Mouse (Mus musculus) midbrain, embryonic 11.5 days (tissue): ENCODE data around the gene Sult1a1. TPM values are rescaled to one million over a fixed set of nuclear protein-coding genes. Genes with fewer than 3 reads are reported as not detected.
A peak's percentile ranks its signal among the peaks of the same experiment; 100 is the strongest.

Experiments used
- ATAC-seq: fragments of 200-750 bp; cut with Nextera tagmentation; 2 replicates; pipeline ENCODE4 v1.8.0; 2017; ENCODE audit warnings: moderate TSS enrichment, moderate library complexity; ENCODE audit not compliant: low FRiP score
- DNase-seq: peaks from one replicate; pipeline ENCODE4 v3.0.0; 2015; ENCODE audit warnings: low spot score; ENCODE audit errors: missing footprints
- H3K27ac ChIP-seq: fragments of 300-500 bp; sonication (generic); 2 replicates; pipeline ENCODE4 v1.5.1; 2014; ENCODE audit warnings: low read depth, low read length
- H3K27me3 ChIP-seq: fragments of 300-500 bp; sonication (generic); 2 replicates; pipeline ENCODE4 v1.6.1; 2014; ENCODE audit warnings: mild to moderate bottlenecking, low read length, moderate library complexity, mixed read lengths; ENCODE audit not compliant: control insufficient read depth, insufficient read depth
- H3K36me3 ChIP-seq: fragments of 300-500 bp; sonication (generic); 2 replicates; pipeline ENCODE4 v1.6.1; 2014; ENCODE audit warnings: mild to moderate bottlenecking, low read length, moderate library complexity, mixed read lengths; ENCODE audit not compliant: control insufficient read depth, insufficient read depth
- H3K4me1 ChIP-seq: fragments of 300-500 bp; sonication (generic); 2 replicates; pipeline ENCODE4 v1.6.1; 2014; ENCODE audit warnings: low read length; ENCODE audit not compliant: control insufficient read depth, insufficient read depth
- H3K4me2 ChIP-seq: fragments of 300-500 bp; sonication (generic); 2 replicates; pipeline ENCODE4 v1.6.1; 2014; ENCODE audit warnings: mild to moderate bottlenecking, moderate library complexity
- H3K4me3 ChIP-seq: fragments of 300-500 bp; sonication (generic); 2 replicates; pipeline ENCODE4 v1.5.1; 2014; ENCODE audit warnings: low read depth, low read length
- H3K9ac ChIP-seq: fragments of 300-500 bp; sonication (generic); 2 replicates; pipeline ENCODE4 v1.6.1; 2014; ENCODE audit warnings: low read length
- H3K9me3 ChIP-seq: fragments of 300-500 bp; sonication (generic); 2 replicates; pipeline ENCODE4 v1.6.1; 2016; ENCODE audit warnings: low read length; ENCODE audit not compliant: control insufficient read depth
- WGBS: fragments of 180-500 bp; shearing (Covaris S2); extraction: QIAGEN DNeasy Blood & Tissue Kit; methylation state at CpG from one replicate; pipeline ENCODE4 v1.1.7; 2014; 5-methylcytosine and 5-hydroxymethylcytosine counted together
- polyA plus RNA-seq: library from polyadenylated mRNA; unstranded; fragments of >200 nt; fragmentation: Nextera tagmentation; extraction: Ambion mirVana; gene quantifications from 2 replicates; pipeline ENCODE4 v1.2.1, GENCODE M21; 2014

Gene Sult1a1
- polyA plus RNA-seq, 1 experiment from 2014 or later: 0.10 TPM

DNA sequence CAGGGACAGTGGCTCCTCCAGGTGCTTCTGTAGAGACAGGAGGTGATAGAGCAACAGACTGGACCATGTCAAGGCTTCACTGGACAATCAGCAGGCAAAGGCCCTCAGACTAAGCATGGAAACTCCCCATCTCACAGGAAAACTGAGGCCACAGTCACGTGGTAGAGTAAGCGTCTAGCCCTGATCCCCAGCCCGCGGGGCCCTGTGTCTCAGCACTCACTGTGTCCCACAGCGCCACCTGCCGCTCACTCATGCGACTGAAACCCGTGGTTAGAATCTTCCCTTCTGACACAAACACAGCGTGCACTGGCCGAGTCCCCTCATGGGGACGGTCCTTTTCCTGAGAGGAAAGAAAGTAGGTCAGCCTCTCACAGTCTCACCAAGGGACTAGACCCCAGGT lies 24.8 kb upstream of the Sult1a1 start:
- Histone ChIP-seq H3K27ac (no peak overlapping the region), H3K9me3 (no peaks in the 10 kb centered on the region), H3K4me3 (no peak overlapping the region), H3K36me3 (no peaks in the 10 kb centered on the region), H3K27me3 (peaks cover 11% of the 10 kb centered on the region), H3K9ac (peak overlapping the region; percentile 6; the same call in 1 of the 2 replicates), H3K4me1 (peaks cover 18% of the 10 kb centered on the region), H3K4me2 (peak overlapping the region; percentile 21; the same call in 1 of the 2 replicates)
- ATAC-seq: peak; percentile 55
- WGBS: under 1% methylated on average over 11 of the region's 11 CpGs
- DNase-seq: peak; percentile 99

DNA sequence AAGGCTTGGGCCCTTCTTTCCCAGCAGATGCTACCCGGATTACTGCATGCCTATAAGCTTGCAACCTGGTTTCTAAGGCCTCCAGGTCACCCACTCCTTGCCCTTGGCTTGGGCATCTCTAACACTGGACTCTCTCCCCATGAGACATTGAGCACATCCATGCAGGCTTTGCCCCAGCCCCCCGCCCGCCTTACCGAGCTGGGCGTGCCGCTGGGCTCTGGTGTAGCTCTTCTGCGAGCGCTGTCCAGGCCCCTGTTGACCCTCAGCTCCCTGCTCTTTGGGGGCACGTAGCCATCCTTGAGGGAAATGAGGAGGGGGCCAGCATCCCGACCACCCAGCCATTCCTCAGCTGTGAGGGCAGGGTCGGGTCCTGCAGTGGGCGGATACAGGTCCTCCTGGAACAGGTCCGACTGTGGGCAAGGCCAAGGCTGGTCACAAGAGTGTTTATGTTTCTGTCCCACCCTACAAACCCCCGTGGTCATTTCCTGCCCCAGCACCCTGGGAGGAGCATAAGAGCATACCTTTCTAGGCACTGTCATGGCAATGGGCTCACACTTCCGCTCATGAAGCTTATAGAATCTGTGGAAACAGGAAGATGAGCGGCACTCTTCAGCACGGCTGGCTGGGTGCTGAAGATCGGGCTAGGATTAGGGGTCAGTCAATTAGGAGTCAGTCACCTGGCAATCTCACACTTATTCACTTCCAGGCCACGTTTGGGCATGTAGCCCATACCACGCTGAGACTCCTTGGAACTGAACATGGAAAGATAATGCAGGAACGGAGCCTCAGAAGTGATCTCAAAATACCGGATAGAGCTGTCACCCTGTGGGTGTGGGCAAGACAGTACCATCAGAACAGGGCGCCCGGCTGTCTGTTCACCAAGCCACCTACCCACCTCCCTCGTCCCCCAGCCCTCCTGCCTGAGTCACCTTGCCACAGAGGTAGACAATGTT lies 24.1 kb upstream of the Sult1a1 start:
- Histone ChIP-seq H3K9ac (no peak overlapping the region), H3K4me3 (no peak overlapping the region), H3K4me1 (peaks cover 18% of the 10 kb centered on the region), H3K9me3 (no peaks in the 10 kb centered on the region), H3K4me2 (no peak overlapping the region), H3K36me3 (no peaks in the 10 kb centered on the region), H3K27me3 (peaks cover 11% of the 10 kb centered on the region), H3K27ac (no peak overlapping the region)
- ATAC-seq (no peak; the same call in 1 of the 2 replicates), DNase-seq (no peak)
- whole genome bisulfite sequencing: 81% methylated on average over 25 of the region's 25 CpGs

- H3K4me3 ChIP-seq: no peak overlapping the region
- peaks cover 16% of the 10 kb centered on the region for H3K4me1 ChIP-seq
- 94% methylated on average over 8 of the region's 8 CpGs for WGBS
Measured at GRCm38 (mm10) chr7:126697838-126698237, 21.6 kb upstream of the Sult1a1 start.

DNA sequence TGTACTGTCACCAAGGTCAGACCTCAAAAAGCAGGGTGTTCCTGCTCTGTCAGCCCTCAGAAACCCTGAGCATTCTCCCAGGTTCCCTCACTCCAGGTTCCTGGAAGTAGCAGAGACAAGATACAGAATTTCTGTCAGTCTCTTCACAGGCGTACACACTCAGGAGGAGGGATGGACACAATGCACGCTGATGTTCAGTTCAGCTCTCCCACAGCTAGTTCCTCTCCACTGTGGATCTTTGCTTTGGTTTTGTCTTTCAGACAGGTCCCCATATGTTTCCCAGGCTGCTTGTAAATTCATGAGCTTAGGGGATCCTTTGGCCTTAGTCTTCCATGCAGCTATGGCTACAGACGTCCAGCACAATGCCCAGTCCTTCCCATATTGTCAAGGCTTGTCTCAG lies 20.7 kb upstream of the Sult1a1 start:
- H3K4me3 ChIP-seq: peak overlapping the region; percentile 81
- H3K9me3 ChIP-seq: no peaks in the 10 kb centered on the region
- ATAC-seq: no peak
- H3K27me3 ChIP-seq: no peaks in the 10 kb centered on the region
- 75% methylated on average over 3 of the region's 3 CpGs for WGBS
- DNase-seq: no peak
- H3K4me1 ChIP-seq: peaks cover 16% of the 10 kb centered on the region
- no peaks in the 10 kb centered on the region; the same call in 1 of the 2 replicates for H3K36me3 ChIP-seq
- no peak overlapping the region for H3K27ac ChIP-seq
- peak overlapping the region; percentile 71 for H3K4me2 ChIP-seq
- peak overlapping the region; percentile 67 for H3K9ac ChIP-seq

More at GRCm38 (mm10) chr7:126697838-126698237, 21.6 kb upstream of the Sult1a1 start:
- peaks cover under 1% of the 10 kb centered on the region; the same call in 1 of the 2 replicates for H3K27me3 ChIP-seq
- H3K4me2 ChIP-seq: no peak overlapping the region
- H3K36me3 ChIP-seq: no peaks in the 10 kb centered on the region
- H3K9me3 ChIP-seq: no peaks in the 10 kb centered on the region
- H3K9ac ChIP-seq: no peak overlapping the region
- ATAC-seq: no peak
- H3K27ac ChIP-seq: no peak overlapping the region
- no peak for DNase-seq

- Histone ChIP-seq H3K9ac (peak overlapping the region; percentile 67), H3K9me3 (no peaks in the 10 kb centered on the region), H3K4me3 (peak overlapping the region; percentile 81), H3K4me2 (peak overlapping the region; percentile 71), H3K4me1 (peaks cover 16% of the 10 kb centered on the region), H3K36me3 (peaks cover under 1% of the 10 kb centered on the region; the same call in 1 of the 2 replicates), H3K27ac (no peak overlapping the region), H3K27me3 (no peaks in the 10 kb centered on the region)
- ATAC-seq (no peak), DNase-seq (no peak)
- WGBS: 5% methylated on average over 17 of the region's 17 CpGs
Measured at GRCm38 (mm10) chr7:126696303-126696702, 20.1 kb upstream of the Sult1a1 start.

DNA sequence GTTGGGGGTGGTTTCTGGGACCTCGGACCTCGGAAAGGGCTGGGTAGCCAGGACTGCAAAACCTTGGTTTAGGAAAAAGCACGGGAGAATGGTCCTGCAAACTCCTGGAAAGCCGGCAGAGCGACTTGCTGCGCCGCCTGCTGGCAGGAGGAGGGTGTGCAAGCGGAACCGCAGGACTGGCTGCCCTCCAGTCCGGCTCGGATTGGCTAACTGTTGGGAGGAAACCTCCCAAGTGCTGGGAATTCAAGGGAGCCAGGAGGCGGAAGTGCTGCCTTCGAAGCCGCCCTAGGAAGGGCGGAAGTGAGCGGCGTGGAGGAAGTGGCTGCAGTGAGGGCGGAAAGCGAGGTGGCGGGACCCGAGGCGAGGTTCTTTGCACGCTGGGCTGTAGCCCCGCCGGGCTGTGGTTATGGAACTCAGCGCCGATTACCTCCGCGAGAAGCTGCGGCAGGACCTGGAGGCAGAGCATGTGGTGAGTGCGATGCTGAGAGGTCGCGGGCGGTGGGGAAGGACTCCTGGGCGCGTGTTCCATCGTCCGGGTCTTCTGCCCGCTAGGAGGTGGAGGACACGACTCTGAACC lies 19.5 kb upstream of the Sult1a1 start, which contains the start of gene Slx1b:
Gene Slx1b (minus strand): TSS at position 154 of the 577 bp plus-strand sequence.
- Histone ChIP-seq H3K9me3 (no peaks in the 10 kb centered on the region), H3K4me3 (peak within 1 kb of the TSS; percentile 81), H3K4me1 (peaks cover 12% of the 10 kb centered on the region), H3K9ac (peak within 1 kb of the TSS; percentile 67), H3K27me3 (no peaks in the 10 kb centered on the region), H3K27ac (peak within 1 kb of the TSS; percentile 73), H3K4me2 (peak within 1 kb of the TSS; percentile 71), H3K36me3 (peaks cover 4% of the 10 kb centered on the region; the same call in 1 of the 2 replicates)
- DNase-seq (peak; percentile 99), ATAC-seq (peak; percentile 94)
- WGBS: under 1% methylated on average over 40 of the region's 40 CpGs

- H3K4me2 ChIP-seq: peak within 1 kb of the TSS; percentile 71
- peak within 1 kb of the TSS; percentile 73 for H3K27ac ChIP-seq
- peaks cover 12% of the 10 kb centered on the region for H3K4me1 ChIP-seq
- ATAC-seq (peak; percentile 64), DNase-seq (no peak)
- H3K36me3 ChIP-seq: peaks cover 7% of the 10 kb centered on the region; the same call in 1 of the 2 replicates
- WGBS: under 1% methylated on average over 31 of the region's 31 CpGs
- peak within 1 kb of the TSS; percentile 67 for H3K9ac ChIP-seq
- peak within 1 kb of the TSS; percentile 81 for H3K4me3 ChIP-seq
- H3K9me3 ChIP-seq: no peaks in the 10 kb centered on the region
- H3K27me3 ChIP-seq: no peaks in the 10 kb centered on the region
Measured at GRCm38 (mm10) chr7:126695210-126695611, 19.0 kb upstream of the Sult1a1 start, which contains the start of gene Bola2. TSS of gene Bola2 (plus strand) at chr7:126695401.

DNA sequence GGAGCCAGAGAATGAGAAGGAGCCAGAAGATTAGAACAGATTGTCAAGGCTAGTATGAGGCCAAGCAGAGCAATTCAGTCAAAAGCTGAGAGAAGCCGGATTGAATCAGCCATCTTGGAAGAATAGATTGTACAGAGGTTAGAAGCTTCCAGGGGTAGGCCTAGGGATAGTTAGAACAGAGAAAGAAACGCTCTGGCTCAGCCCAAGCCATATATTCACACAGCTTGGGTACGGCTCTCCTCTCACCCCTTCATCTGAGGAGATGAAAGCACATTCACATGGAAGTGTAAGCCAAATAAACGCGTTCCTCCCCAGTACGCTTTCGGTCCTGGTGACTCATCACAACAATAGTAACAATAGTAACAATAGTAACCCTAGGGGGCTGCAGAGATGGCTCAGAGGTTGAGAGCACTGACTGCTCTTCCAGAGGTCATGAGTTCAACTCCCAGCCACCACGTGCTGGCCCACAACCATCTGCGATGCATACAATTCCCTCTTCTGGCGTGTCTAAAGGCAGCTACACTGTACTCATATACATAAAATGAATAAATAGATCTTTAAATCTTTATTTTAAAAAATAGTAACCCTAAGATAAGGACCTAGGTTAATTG lies 18.3 kb upstream of the Sult1a1 start:
- no peak for DNase-seq
- Histone ChIP-seq H3K9me3 (no peaks in the 10 kb centered on the region), H3K9ac (peak overlapping the region; percentile 67; the same call in 1 of the 2 replicates), H3K36me3 (peaks cover 7% of the 10 kb centered on the region; the same call in 1 of the 2 replicates), H3K4me2 (peak overlapping the region; percentile 55), H3K27ac (no peak overlapping the region), H3K4me1 (peaks cover 12% of the 10 kb centered on the region), H3K4me3 (peak overlapping the region; percentile 81), H3K27me3 (no peaks in the 10 kb centered on the region)
- no peak for ATAC-seq
- 30% methylated on average over 10 of the region's 10 CpGs for WGBS
